Mouse (Mus musculus) lung, embryonic 14.5 days (tissue): ENCODE results near the gene Dpm2. TPM values are rescaled to one million over a fixed set of nuclear protein-coding genes. Genes with fewer than 3 reads are reported as not detected.
A peak's percentile ranks its signal among the peaks of the same experiment; 100 is the strongest.

Source experiments
- ATAC-seq: fragments of 200-750 bp; cut with Nextera tagmentation; 2 replicates; pipeline ENCODE4 v1.8.0; 2017; ENCODE audit warnings: mild to moderate bottlenecking, moderate TSS enrichment, moderate library complexity; ENCODE audit not compliant: insufficient read depth
- DNase-seq: peaks from one replicate; pipeline ENCODE4 v3.0.0-alpha.2; 2015
- H3K27ac ChIP-seq: fragments of 300-500 bp; sonication (generic); 2 replicates; pipeline ENCODE4 v1.5.1; 2014; ENCODE audit warnings: low read depth, mild to moderate bottlenecking, moderate library complexity
- H3K27me3 ChIP-seq: fragments of 300-500 bp; sonication (generic); 2 replicates; pipeline ENCODE4 v1.6.1; 2014; ENCODE audit warnings: low read length, control low read depth; ENCODE audit not compliant: insufficient read depth
- H3K36me3 ChIP-seq: fragments of 300-500 bp; sonication (generic); 2 replicates; pipeline ENCODE4 v1.6.1; 2014; ENCODE audit warnings: control low read depth; ENCODE audit not compliant: insufficient read depth
- H3K4me1 ChIP-seq: fragments of 300-500 bp; sonication (generic); 2 replicates; pipeline ENCODE4 v1.6.1; 2014; ENCODE audit warnings: antibody characterized with exemption, control low read depth; ENCODE audit not compliant: insufficient read depth
- H3K4me2 ChIP-seq: fragments of 300-500 bp; sonication (generic); 2 replicates; pipeline ENCODE4 v1.6.1; 2014; ENCODE audit warnings: mild to moderate bottlenecking
- H3K4me3 ChIP-seq: fragments of 300-500 bp; sonication (generic); 2 replicates; pipeline ENCODE4 v1.5.1; 2014; ENCODE audit warnings: low read depth, low read length
- H3K9ac ChIP-seq: fragments of 300-500 bp; sonication (generic); 2 replicates; pipeline ENCODE4 v1.6.1; 2014
- H3K9me3 ChIP-seq: fragments of 300-500 bp; sonication (generic); 2 replicates; pipeline ENCODE4 v1.6.1; 2016; ENCODE audit warnings: low read depth, low read length, control low read depth
- CTCF ChIP-seq: IDR thresholded peaks from 2 replicates; pipeline ENCODE4 v1.5.1; 2016; ENCODE audit warnings: antibody characterized with exemption, low read depth
- WGBS: fragments of 180-500 bp; shearing (Covaris S2); extraction: QIAGEN DNeasy Blood & Tissue Kit; methylation state at CpG from one replicate; pipeline ENCODE4 v1.1.7; 2014; 5-methylcytosine and 5-hydroxymethylcytosine counted together
- polyA plus RNA-seq: library from polyadenylated mRNA; unstranded; fragments of >200 nt; fragmentation: Nextera tagmentation; extraction: Ambion mirVana; gene quantifications from 2 replicates; pipeline ENCODE4 v1.2.1, GENCODE M21; 2014

Dpm2 gene
- polyA plus RNA-seq, 1 experiment from 2014 or later: 98.5 TPM

DNA sequence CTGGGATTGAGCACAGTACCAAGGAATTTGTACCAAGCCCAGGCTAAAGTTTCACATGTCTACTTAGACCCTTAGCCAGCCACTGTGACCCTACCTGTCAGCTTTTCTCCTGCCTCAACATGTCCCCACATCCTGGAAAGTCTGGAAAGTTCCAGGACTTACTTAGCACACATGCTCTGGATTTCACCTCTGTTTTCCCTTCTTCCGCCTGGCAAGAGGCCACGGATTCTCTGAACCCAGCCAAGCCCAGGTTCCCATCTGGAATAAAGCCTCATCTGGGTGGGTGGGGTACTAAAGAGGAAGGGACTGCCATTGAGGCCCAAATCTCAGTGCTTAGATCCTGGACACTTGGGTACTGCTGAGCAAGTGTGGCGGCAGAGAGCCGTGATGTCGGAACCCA is 32.7 kb upstream of the Dpm2 start:
- ATAC-seq (no peak), DNase-seq (peak; percentile 18)
- peak overlapping the region; percentile 92 for H3K4me2 ChIP-seq
- peaks cover 34% of the 10 kb centered on the region for H3K4me1 ChIP-seq
- peak overlapping the region; percentile 83 for H3K27ac ChIP-seq
- H3K9ac ChIP-seq: peak overlapping the region; percentile 89
- H3K27me3 ChIP-seq: no peaks in the 10 kb centered on the region
- H3K4me3 ChIP-seq: peak overlapping the region; percentile 91
- 59% methylated on average over 5 of the region's 5 CpGs for WGBS
- no peaks in the 10 kb centered on the region for H3K9me3 ChIP-seq
- no peak for TF ChIP-seq CTCF
- H3K36me3 ChIP-seq: no peaks in the 10 kb centered on the region

DNA sequence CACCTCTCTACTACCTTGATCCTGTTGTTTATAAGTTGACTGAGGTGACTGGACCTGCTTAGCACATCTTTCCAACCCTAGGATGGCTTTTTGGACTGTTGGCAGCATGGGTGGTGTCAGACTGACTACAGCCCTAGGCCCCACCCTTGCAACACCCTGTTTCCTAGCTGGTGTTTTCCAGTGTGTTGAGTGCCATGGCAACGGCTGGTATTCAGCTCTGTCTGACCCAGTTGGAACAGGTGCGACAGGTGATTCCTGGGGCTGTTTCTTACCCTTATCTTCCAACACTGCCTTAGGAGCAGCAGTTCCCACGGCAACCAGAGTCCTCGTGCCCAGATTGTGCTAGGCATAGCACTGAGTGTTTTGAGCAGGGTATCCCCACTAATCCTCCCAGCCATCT is 32.2 kb upstream of the Dpm2 start:
- DNase-seq (peak; percentile 39), ATAC-seq (no peak)
- no peaks in the 10 kb centered on the region for H3K27me3 ChIP-seq
- no peak for TF ChIP-seq CTCF
- H3K36me3 ChIP-seq: no peaks in the 10 kb centered on the region
- H3K4me2 ChIP-seq: peak overlapping the region; percentile 92
- H3K4me1 ChIP-seq: peaks cover 34% of the 10 kb centered on the region
- 44% methylated on average over 4 of the region's 4 CpGs for WGBS
- peak overlapping the region; percentile 91; the same call in 1 of the 2 replicates for H3K4me3 ChIP-seq
- peak overlapping the region; percentile 83 for H3K27ac ChIP-seq
- H3K9ac ChIP-seq: peak overlapping the region; percentile 23; the same call in 1 of the 2 replicates
- H3K9me3 ChIP-seq: no peaks in the 10 kb centered on the region

DNA sequence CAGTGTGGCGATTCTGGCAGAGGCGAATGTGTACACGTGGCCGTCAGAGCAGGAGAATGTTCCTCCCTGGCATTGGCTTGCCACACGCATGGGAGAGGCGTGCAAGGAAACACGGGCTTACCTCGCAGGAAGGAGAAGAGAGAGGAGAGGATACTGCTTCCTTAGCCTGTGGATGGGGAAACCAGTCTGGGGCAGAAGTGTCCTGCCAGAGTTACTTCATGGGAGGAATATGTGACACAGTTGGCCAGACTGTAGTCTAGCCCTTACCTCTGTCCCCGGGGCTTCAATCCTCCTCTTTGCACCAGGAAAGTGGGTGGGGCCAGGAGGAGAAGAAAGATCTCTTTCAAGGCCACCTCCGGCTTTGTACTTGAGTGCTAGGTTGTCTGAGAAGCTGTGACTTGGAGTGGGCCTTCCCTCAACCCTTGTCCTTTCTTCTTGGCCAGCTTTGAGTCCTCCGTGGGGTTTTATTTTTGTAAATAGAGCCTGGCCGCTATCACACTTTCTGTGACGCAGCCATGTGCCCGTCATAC is 31.1 kb upstream of the Dpm2 start:
- no peaks in the 10 kb centered on the region for H3K9me3 ChIP-seq
- 53% methylated on average over 14 of the region's 14 CpGs for WGBS
- no peaks in the 10 kb centered on the region for H3K27me3 ChIP-seq
- H3K27ac ChIP-seq: peak overlapping the region; percentile 83
- ATAC-seq: no peak
- H3K9ac ChIP-seq: peak overlapping the region; percentile 33; the same call in 1 of the 2 replicates
- peaks cover 34% of the 10 kb centered on the region for H3K4me1 ChIP-seq
- peak; percentile 48 for DNase-seq
- H3K4me2 ChIP-seq: peak overlapping the region; percentile 92
- no peaks in the 10 kb centered on the region for H3K36me3 ChIP-seq
- peak overlapping the region; percentile 91; the same call in 1 of the 2 replicates for H3K4me3 ChIP-seq
- TF ChIP-seq CTCF: no peak

DNA sequence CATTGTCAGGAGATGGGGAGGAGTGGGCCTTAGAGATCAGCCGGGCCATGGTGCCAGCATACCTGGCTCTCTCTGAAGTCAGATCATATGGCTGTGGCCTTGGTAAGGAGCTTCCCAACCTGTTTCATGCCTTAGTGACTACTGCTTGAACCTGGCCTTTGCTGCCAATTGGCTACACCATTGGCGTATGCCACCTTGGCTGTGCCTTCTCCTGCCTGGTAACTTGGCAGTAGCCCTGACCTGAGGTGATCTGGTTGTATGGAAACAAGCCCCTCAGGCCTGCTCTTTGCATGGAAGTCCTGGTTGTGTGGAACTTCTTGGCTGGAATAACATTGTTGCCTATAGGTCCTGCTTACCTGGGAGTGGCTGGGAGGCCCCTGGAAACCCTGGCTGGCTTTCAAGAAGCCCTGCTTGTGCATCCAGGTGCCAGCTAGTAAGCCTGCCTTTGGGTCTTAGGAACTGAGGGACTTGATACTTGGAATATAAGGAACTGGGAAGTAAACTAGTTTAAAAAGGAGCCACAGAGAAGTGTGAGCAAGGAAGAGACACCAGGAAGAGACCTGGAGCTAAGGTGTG is 29.2 kb upstream of the Dpm2 start:
- WGBS: 84% methylated on average over 2 of the region's 2 CpGs

DNA sequence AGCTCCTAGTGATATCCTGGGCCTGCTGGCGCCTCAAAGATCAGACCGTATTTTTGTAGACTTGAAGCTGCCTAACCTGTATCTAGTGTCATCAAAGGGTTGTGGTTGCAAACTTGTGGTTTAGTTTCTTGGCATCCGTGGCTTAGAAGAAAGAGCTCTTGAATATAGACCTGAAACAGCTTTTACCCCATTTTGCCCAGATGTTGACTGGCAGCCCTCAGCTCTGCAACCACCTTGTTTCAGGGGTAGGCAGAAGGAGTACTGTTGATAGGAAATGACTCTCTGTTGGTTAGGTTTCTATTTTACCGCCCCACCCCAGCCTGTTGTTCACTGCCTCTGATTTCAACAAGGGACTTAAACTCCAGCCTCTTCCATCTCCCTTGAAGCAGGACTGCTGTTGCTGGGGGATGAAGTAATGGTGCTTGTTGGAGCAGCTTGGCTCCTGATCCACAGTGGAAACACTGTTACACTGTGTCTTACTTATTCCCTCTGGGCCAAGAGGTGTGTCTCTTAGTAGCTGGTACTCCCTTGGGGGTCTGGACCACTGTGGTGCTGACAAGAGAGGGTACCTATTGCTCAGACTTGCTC is 28.6 kb upstream of the Dpm2 start:
- Histone ChIP-seq H3K4me1 (peaks cover 29% of the 10 kb centered on the region), H3K9ac (no peak overlapping the region), H3K36me3 (peaks cover 2% of the 10 kb centered on the region; the same call in 1 of the 2 replicates), H3K9me3 (no peaks in the 10 kb centered on the region), H3K4me3 (no peak overlapping the region), H3K4me2 (no peak overlapping the region), H3K27ac (no peak overlapping the region), H3K27me3 (no peaks in the 10 kb centered on the region)
- TF ChIP-seq CTCF: no peak
- ATAC-seq (no peak), DNase-seq (no peak)
- WGBS: 89% methylated on average over 4 of the region's 4 CpGs

More for the DNA sequence above, 29.2 kb upstream of the Dpm2 start:
- no peak overlapping the region for H3K4me2 ChIP-seq
- no peak overlapping the region for H3K4me3 ChIP-seq
- no peaks in the 10 kb centered on the region for H3K27me3 ChIP-seq
- no peak for TF ChIP-seq CTCF
- H3K27ac ChIP-seq: no peak overlapping the region
- DNase-seq (no peak), ATAC-seq (no peak)
- H3K36me3 ChIP-seq: no peaks in the 10 kb centered on the region
- H3K9me3 ChIP-seq: no peaks in the 10 kb centered on the region
- H3K9ac ChIP-seq: no peak overlapping the region
- H3K4me1 ChIP-seq: peaks cover 29% of the 10 kb centered on the region

DNA sequence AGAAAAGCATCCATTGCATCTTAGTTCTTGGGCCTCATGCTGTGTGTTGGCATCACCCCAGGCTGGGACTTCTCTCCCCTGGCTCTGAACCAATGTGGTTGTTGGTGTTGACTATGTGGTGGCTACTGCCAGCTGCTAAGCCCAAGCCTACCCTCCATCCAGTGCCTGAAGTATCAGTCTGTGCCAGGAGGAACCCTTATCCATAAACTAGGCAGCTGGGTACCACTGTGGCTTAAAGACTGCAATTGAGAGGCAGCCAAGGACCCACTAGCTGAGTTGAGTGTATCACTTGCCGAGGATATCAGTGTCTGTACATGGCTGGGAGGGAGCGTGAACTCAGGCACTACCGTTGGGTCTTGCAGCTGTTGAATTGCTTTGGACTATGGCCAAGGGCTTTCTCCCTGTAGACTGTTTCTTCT is 27.6 kb upstream of the Dpm2 start:
- no peak for TF ChIP-seq CTCF
- no peak overlapping the region for H3K4me2 ChIP-seq
- DNase-seq (no peak), ATAC-seq (no peak)
- H3K4me1 ChIP-seq: peaks cover 21% of the 10 kb centered on the region
- H3K9ac ChIP-seq: no peak overlapping the region
- no peak overlapping the region for H3K4me3 ChIP-seq
- no peaks in the 10 kb centered on the region for H3K27me3 ChIP-seq
- WGBS: 64% methylated on average over 3 of the region's 3 CpGs
- no peaks in the 10 kb centered on the region for H3K9me3 ChIP-seq
- peaks cover 2% of the 10 kb centered on the region; the same call in 1 of the 2 replicates for H3K36me3 ChIP-seq
- H3K27ac ChIP-seq: no peak overlapping the region

DNA sequence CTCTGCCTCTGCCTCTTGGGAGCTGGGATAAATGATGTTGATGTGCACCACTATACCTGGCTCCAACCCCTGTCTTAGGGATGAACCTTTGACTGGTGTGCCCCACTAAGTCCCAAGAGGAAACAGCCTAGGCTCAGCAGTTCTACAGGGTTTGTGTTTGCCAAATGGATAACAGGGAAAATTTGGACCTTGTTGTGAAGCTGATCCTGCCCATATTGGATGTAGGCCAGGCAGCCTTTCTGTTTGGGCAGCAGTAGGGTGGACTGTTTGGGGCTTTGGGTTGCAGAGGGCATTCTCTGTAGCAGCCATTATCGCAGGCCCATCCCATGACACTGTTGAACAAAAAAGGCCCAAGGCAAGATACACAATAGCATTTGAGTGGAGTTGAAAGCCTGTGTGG is 23.7 kb upstream of the Dpm2 start:
- H3K4me1 ChIP-seq: no peaks in the 10 kb centered on the region
- TF ChIP-seq CTCF: no peak
- H3K27me3 ChIP-seq: no peaks in the 10 kb centered on the region
- peaks cover 2% of the 10 kb centered on the region; the same call in 1 of the 2 replicates for H3K36me3 ChIP-seq
- no peaks in the 10 kb centered on the region for H3K9me3 ChIP-seq
- 94% methylated on average over 1 of the region's 1 CpGs for WGBS
- no peak overlapping the region for H3K9ac ChIP-seq
- DNase-seq (no peak), ATAC-seq (no peak)
- H3K4me2 ChIP-seq: no peak overlapping the region
- H3K27ac ChIP-seq: no peak overlapping the region
- no peak overlapping the region for H3K4me3 ChIP-seq
